Mouse (Mus musculus): ENCODE data around the gene Srsf1. TPM values are rescaled to one million over a fixed set of nuclear protein-coding genes. Genes with fewer than 3 reads are reported as not detected.
A peak's percentile ranks its signal among the peaks of the same experiment; 100 is the strongest.

Srsf1 gene
- polyA plus RNA-seq, 1 experiment from 2014 or later = 70.7 TPM

DNA sequence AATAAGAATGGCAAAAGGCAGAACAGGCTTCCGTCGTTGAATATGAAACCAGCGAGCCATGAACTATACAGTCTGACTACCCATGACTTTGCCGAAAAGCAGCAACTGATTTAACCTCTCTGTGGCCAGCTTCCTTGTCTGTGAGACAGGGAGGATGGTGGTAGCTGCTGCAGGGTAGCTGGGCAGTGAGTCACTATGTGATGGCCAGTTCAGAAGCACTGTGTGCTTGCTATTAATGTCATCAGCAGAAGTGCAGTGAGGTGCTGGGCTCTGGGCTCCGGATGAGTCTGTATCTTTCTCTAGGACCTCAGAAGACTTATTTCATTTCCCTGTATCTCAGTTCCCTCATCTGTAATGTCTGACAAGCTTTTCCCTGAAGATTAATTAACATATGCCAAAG is 43.1 kb downstream of the Srsf1 start:
- Histone ChIP-seq H3K4me3 (ENCODE audit: low read depth, low read length) (no peak overlapping the region), H3K4me2 (replicated peaks; ENCODE audit: low read depth) (no peak overlapping the region), H3K27ac (ENCODE audit: low read depth, low read length) (no peak overlapping the region), H3K9ac (ENCODE audit: low read depth, low read length) (no peak overlapping the region), H3K27me3 (replicated peaks; ENCODE audit: control insufficient read depth, insufficient read depth, low read length) (no peaks in the 10 kb centered on the region), H3K4me1 (replicated peaks; ENCODE audit: control insufficient read depth, insufficient read depth, low read length) (no peaks in the 10 kb centered on the region), H3K36me3 (ENCODE audit: control insufficient read depth, insufficient read depth) (no peaks in the 10 kb centered on the region), H3K9me3 (ENCODE audit: control insufficient read depth) (no peaks in the 10 kb centered on the region)
- WGBS = 76% methylated on average over 5 of the region's 5 CpGs
- TF ChIP-seq CTCF (IDR thresholded peaks at IDR 0.05; ENCODE audit: low read depth) = no peak
- ATAC-seq = no peak

- ATAC-seq = no peak
- Histone ChIP-seq H3K36me3 (ENCODE audit: control insufficient read depth, insufficient read depth) (no peaks in the 10 kb centered on the region), H3K9me3 (ENCODE audit: control insufficient read depth) (no peaks in the 10 kb centered on the region), H3K4me1 (replicated peaks; ENCODE audit: control insufficient read depth, insufficient read depth, low read length) (no peaks in the 10 kb centered on the region), H3K27ac (ENCODE audit: low read depth, low read length) (no peak overlapping the region), H3K9ac (ENCODE audit: low read depth, low read length) (no peak overlapping the region), H3K4me3 (ENCODE audit: low read depth, low read length) (no peak overlapping the region), H3K4me2 (replicated peaks; ENCODE audit: low read depth) (no peak overlapping the region), H3K27me3 (replicated peaks; ENCODE audit: control insufficient read depth, insufficient read depth, low read length) (no peaks in the 10 kb centered on the region; the same call in 1 of the 2 replicates)
- 79% methylated on average over 1 of the region's 1 CpGs for WGBS
- TF ChIP-seq CTCF (IDR thresholded peaks at IDR 0.05; ENCODE audit: low read depth) = no peak
Observed at GRCm38 (mm10) chr11:88091949-88092348, 44.8 kb downstream of the Srsf1 start.

GRCm38 (mm10) chr11:88097173-88097572 is 50.0 kb downstream of the Srsf1 start:
- H3K9ac ChIP-seq (ENCODE audit: low read depth, low read length) = no peak overlapping the region
- peaks cover 8% of the 10 kb centered on the region; the same call in 1 of the 2 replicates for H3K27me3 ChIP-seq (replicated peaks; ENCODE audit: control insufficient read depth, insufficient read depth, low read length)
- H3K4me3 ChIP-seq (ENCODE audit: low read depth, low read length) = no peak overlapping the region
- H3K4me1 ChIP-seq (replicated peaks; ENCODE audit: control insufficient read depth, insufficient read depth, low read length) = no peaks in the 10 kb centered on the region; the same call in 1 of the 2 replicates
- no peak for ATAC-seq
- peak overlapping the region; percentile 28; the same call in 1 of the 2 replicates for H3K27ac ChIP-seq (ENCODE audit: low read depth, low read length)
- peak overlapping the region; percentile 21; the same call in 1 of the 2 replicates for H3K4me2 ChIP-seq (replicated peaks; ENCODE audit: low read depth)
- 39% methylated on average over 4 of the region's 4 CpGs for whole genome bisulfite sequencing
- TF ChIP-seq CTCF (IDR thresholded peaks at IDR 0.05; ENCODE audit: low read depth) = no peak
- H3K36me3 ChIP-seq (ENCODE audit: control insufficient read depth, insufficient read depth) = no peaks in the 10 kb centered on the region
- no peaks in the 10 kb centered on the region for H3K9me3 ChIP-seq (ENCODE audit: control insufficient read depth)

DNA sequence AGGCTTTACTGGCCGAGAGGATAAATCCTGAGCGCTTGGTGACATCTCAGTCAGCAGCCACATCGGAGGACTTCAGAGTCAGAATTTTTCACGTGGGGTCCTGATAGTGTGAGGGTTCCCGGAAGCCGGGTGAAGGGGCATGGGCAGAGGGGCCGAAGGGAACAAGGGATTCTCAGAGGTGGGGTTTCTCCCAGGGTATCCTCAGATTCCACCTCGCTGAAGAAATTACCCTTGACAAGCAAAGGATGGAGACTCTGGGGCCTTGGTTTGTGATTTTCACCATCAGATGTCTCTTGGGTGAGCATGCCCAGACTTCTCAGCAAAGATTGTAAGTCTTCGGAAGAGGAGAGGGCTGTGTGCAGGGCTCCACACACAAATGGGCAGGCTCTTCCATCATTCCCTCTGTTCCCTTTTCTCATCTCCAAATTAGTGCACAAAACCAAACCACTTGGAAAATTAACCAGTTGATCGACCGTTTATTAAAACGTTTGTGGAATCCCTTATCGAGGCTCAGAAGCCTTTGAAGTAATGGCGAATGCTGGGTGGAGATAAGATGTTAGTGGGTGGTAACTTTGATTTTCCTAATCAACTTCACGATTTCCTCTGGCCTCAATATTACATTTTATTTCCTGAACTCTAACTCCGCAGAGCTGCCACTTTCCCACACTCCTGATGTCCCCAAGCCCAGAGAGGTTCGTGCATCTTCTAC is 51.0 kb downstream of the Srsf1 start, which contains the start of gene Cuedc1:
Gene Cuedc1 (plus strand): TSS at position 38 of the 709 bp plus-strand sequence.
- peak within 1 kb of the TSS; percentile 85 for H3K27ac ChIP-seq (ENCODE audit: low read depth, low read length)
- H3K4me2 ChIP-seq (replicated peaks; ENCODE audit: low read depth) = peak within 1 kb of the TSS; percentile 76
- no peaks in the 10 kb centered on the region; the same call in 1 of the 2 replicates for H3K4me1 ChIP-seq (replicated peaks; ENCODE audit: control insufficient read depth, insufficient read depth, low read length)
- H3K36me3 ChIP-seq (ENCODE audit: control insufficient read depth, insufficient read depth) = no peaks in the 10 kb centered on the region
- H3K9ac ChIP-seq (ENCODE audit: low read depth, low read length) = peak within 1 kb of the TSS; percentile 85
- H3K4me3 ChIP-seq (ENCODE audit: low read depth, low read length) = peak within 1 kb of the TSS; percentile 71
- ATAC-seq = no peak
- WGBS = 28% methylated on average over 17 of the region's 17 CpGs
- no peak for TF ChIP-seq CTCF (IDR thresholded peaks at IDR 0.05; ENCODE audit: low read depth)
- no peaks in the 10 kb centered on the region for H3K9me3 ChIP-seq (ENCODE audit: control insufficient read depth)
- peaks cover 8% of the 10 kb centered on the region; the same call in 1 of the 2 replicates for H3K27me3 ChIP-seq (replicated peaks; ENCODE audit: control insufficient read depth, insufficient read depth, low read length)

DNA sequence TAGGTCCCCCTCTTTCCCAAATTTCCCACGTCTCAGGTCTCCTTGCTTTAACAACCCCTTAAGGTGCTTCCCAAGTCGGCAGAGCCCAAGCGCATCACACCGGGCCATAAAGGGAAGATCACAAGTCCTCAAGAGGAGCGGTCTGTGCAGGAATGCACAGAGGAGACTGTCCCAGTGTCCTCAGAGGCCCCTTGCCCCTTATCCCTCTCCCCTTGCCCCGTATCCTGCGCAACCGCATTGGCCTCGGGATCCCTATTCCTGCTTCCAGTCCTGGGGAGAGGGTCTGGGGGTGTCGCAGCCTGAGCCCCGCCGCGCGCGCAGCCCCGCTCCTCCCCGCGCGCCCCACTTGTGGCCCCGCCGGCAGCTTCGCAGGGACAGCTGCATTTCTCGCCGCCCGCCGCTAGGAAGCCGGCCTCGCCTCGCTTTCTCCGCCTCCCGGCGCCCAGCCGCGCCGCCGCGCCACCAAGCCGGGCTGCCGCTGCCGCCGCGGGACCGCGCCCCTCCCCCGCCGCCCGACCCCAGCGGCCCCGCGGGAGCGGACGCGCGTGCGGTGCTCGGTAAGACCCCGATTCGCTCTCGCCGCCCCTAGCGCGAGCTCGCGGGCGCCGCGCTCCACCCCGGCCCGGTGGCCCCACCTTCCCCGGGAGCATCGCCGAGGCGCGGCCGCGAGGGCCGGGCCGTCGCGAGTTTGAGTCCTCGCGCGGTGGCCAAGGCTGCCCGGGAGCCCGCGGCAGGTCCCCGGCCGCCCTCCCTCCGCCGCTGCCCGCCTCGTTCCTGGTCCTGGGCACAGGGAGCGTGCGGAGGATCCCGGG is 51.8 kb downstream of the Srsf1 start:
- peak; percentile 63 for TF ChIP-seq CTCF (IDR thresholded peaks at IDR 0.05; ENCODE audit: low read depth)
- Histone ChIP-seq H3K36me3 (ENCODE audit: control insufficient read depth, insufficient read depth) (no peaks in the 10 kb centered on the region), H3K9me3 (ENCODE audit: control insufficient read depth) (no peaks in the 10 kb centered on the region), H3K4me3 (ENCODE audit: low read depth, low read length) (peak overlapping the region; percentile 71), H3K9ac (ENCODE audit: low read depth, low read length) (peak overlapping the region; percentile 85), H3K4me2 (replicated peaks; ENCODE audit: low read depth) (peak overlapping the region; percentile 76), H3K4me1 (replicated peaks; ENCODE audit: control insufficient read depth, insufficient read depth, low read length) (no peaks in the 10 kb centered on the region; the same call in 1 of the 2 replicates), H3K27me3 (replicated peaks; ENCODE audit: control insufficient read depth, insufficient read depth, low read length) (peaks cover 8% of the 10 kb centered on the region; the same call in 1 of the 2 replicates), H3K27ac (ENCODE audit: low read depth, low read length) (peak overlapping the region; percentile 85)
- WGBS = under 1% methylated on average over 86 of the region's 95 CpGs
- peak; percentile 48; the same call in 1 of the 2 replicates for ATAC-seq

GRCm38 (mm10) chr11:88099599-88100023 is 52.4 kb downstream of the Srsf1 start:
- WGBS = 2% methylated on average over 34 of the region's 38 CpGs
- ATAC-seq = peak; percentile 50
- no peak for TF ChIP-seq CTCF (IDR thresholded peaks at IDR 0.05; ENCODE audit: low read depth)

More at GRCm38 (mm10) chr11:88099599-88100023, 52.4 kb downstream of the Srsf1 start:
- H3K4me2 ChIP-seq (replicated peaks; ENCODE audit: low read depth) = peak overlapping the region; percentile 76
- no peaks in the 10 kb centered on the region; the same call in 1 of the 2 replicates for H3K4me1 ChIP-seq (replicated peaks; ENCODE audit: control insufficient read depth, insufficient read depth, low read length)
- peaks cover 8% of the 10 kb centered on the region; the same call in 1 of the 2 replicates for H3K27me3 ChIP-seq (replicated peaks; ENCODE audit: control insufficient read depth, insufficient read depth, low read length)
- H3K4me3 ChIP-seq (ENCODE audit: low read depth, low read length) = peak overlapping the region; percentile 71
- H3K9me3 ChIP-seq (ENCODE audit: control insufficient read depth) = no peaks in the 10 kb centered on the region
- H3K36me3 ChIP-seq (ENCODE audit: control insufficient read depth, insufficient read depth) = no peaks in the 10 kb centered on the region
- peak overlapping the region; percentile 85 for H3K27ac ChIP-seq (ENCODE audit: low read depth, low read length)
- H3K9ac ChIP-seq (ENCODE audit: low read depth, low read length) = peak overlapping the region; percentile 85

All from intestine, postnatal 0 days (tissue).